In genomic region chr11:43958241-43958975, GRCm38 (mm10) we compare ENCODE assay signal across 11 mouse cellular contexts. TPM values are rescaled to one million over a fixed set of nuclear protein-coding genes. Genes with fewer than 3 reads are reported as not detected.
A peak's percentile ranks its signal among the peaks of the same experiment; 100 is the strongest.
DNase-seq lines count a peak whose midpoint lies in the region; ATAC-seq lines count a peak whose summit lies in the region.
"Had no signal": no experiment of that assay in that cellular context is flagged by ENCODE, and none has a peak within 500 bp of the region (broad histone marks: within the 10 kb centered on the region; RNA-seq: fewer than 3 reads in every experiment).

No protein-coding gene starts in this region.

- WGBS in midbrain, embryonic 15.5 days: 37% methylated on average over 3 of the region's 3 CpGs

- DNase-seq in adrenal gland, postnatal 10 days: peak; percentile 16
- no peak for DNase-seq in adrenal gland, postnatal 4 days (ENCODE audit: low spot score in 2 of 2)
- DNase-seq in kidney, postnatal 36 days: peak; percentile 21 to 32
- no peak for DNase-seq in kidney, adult 11 months
- DNase-seq in lung, postnatal 25 days (ENCODE audit: low spot score): peak; percentile 57
- DNase-seq in c-Kit-positive CD71-positive TER-119-positive erythroid progenitor cells, embryonic 14.5 days (ENCODE audit: low spot score): no peak
- DNase-seq: B cell, adult 2 months; gastrocnemius, postnatal 36 days had no signal

- no peak overlapping the region for H3K27ac ChIP-seq in midbrain, embryonic 15.5 days

- H3K4me1 ChIP-seq in midbrain, embryonic 15.5 days: no peaks in the 10 kb centered on the region

- ATAC-seq in common myeloid progenitor, adult 5-6 weeks (replicated peaks; ENCODE audit: low read depth, poor library complexity, severe bottlenecking): 0 out of 2 replicates have a peak, but pooled peaks have one; percentile 22
- no peak for ATAC-seq in midbrain, embryonic 15.5 days (replicated peaks)

- no peaks in the 10 kb centered on the region for H3K27me3 ChIP-seq in midbrain, embryonic 15.5 days (replicated peaks)

- H3K4me3 ChIP-seq in midbrain, embryonic 15.5 days: no peak overlapping the region

- no peak overlapping the region for H3K4me2 ChIP-seq in midbrain, embryonic 15.5 days

- H3K9me3 ChIP-seq in midbrain, embryonic 15.5 days: no peaks in the 10 kb centered on the region

- no peak overlapping the region for H3K9ac ChIP-seq in midbrain, embryonic 15.5 days

- H3K36me3 ChIP-seq in midbrain, embryonic 15.5 days (replicated peaks): no peaks in the 10 kb centered on the region

RNA-seq across cellular contexts. Expression of gene Adra1b, which starts 57.4 kb away (rescaled TPM):
- 1 to 10 TPM; 3.7 to 7.3 TPM for total RNA-seq in adrenal gland, postnatal 10 days (2021)
- total RNA-seq in adrenal gland, postnatal 4 days (2021): 1 to 10 TPM; 1.7 to 5.3 TPM
- total RNA-seq in common myeloid progenitor, adult 5-6 weeks (2017): not detected in 2 replicates
- polyA plus RNA-seq in midbrain, embryonic 15.5 days (2015; fragmentation: Nextera tagmentation; extraction: Ambion mirVana): 8.8 and 9.5 TPM in 2 replicates
- total RNA-seq: megakaryocyte, adult 5-6 weeks had no signal

Comparison
In these comparisons a context has a peak if more than half of its experiments do, and no peak if none do; other contexts are left out.
1. DNase-seq: peak in adrenal gland, postnatal 10 days (single experiment), kidney, postnatal 36 days (2 of 2) and lung, postnatal 25 days (single experiment); none in adrenal gland, postnatal 4 days (0 of 2), kidney, adult 11 months (single experiment) and c-Kit-positive CD71-positive TER-119-positive erythroid progenitor cells, embryonic 14.5 days (single experiment).